Mouse (Mus musculus) macrophage (primary cell): ENCODE results near the gene Glo1. TPM values are rescaled to one million over a fixed set of nuclear protein-coding genes. Genes with fewer than 3 reads are reported as not detected.
"Not testable (repeated sequence)": the region's sequence is repeated elsewhere in the genome, so short reads cannot be mapped to it uniquely, and the experiment has no call there.

Source experiments
- H3K27ac ChIP-seq: fragments of 350-480 bp; formaldehyde crosslinking; 2 replicates; pipeline ENCODE4 v1.9.0; 2021
- H3K36me3 ChIP-seq: fragments of 350-480 bp; formaldehyde crosslinking; 2 replicates; pipeline ENCODE4 v1.9.0; 2021; ENCODE audit errors: inconsistent target
- H3K4me3 ChIP-seq: fragments of 350-480 bp; formaldehyde crosslinking; 2 replicates; pipeline ENCODE4 v1.9.0; 2021; ENCODE audit errors: inconsistent target
- H3K79me2 ChIP-seq: fragments of 350-480 bp; formaldehyde crosslinking; 2 replicates; pipeline ENCODE4 v1.9.0; 2021; ENCODE audit errors: inconsistent target
- WGBS: methylation state at CpG from one replicate; pipeline ENCODE4 v1.1.7; 2026; ENCODE audit warnings: inconsistent platforms; ENCODE audit not compliant: missing documents; 5-methylcytosine and 5-hydroxymethylcytosine counted together
- polyA plus RNA-seq: library from polyadenylated mRNA; stranded (reverse); fragments of 250-400 nt; gene quantifications from 3 replicates; pipeline ENCODE4 v1.2.4, GENCODE M21; 2018; ENCODE audit warnings: inconsistent platforms
- total RNA-seq, 78 experiments: library from RNA; depleted of rRNA; stranded (reverse); fragments of 250-400 nt; gene quantifications; 1 replicate in 9 of 78; 2 replicates in 24 of 78; 3 replicates in 43 of 78; 4 replicates in 2 of 78; pipeline ENCODE4 v1.2.4; 2018; ENCODE audit warnings: inconsistent platforms in 56 of 78

The Glo1 gene
- 10 to 100 TPM in 11 of 26 experiments, 1 to 10 TPM in 15; 3.2 to 26.9 (median 9.0) TPM for total RNA-seq (2018; cell fraction: chromatin; rRNA removed)
- 10 to 100 TPM; 29.7 to 58.4 (median 43.1) TPM for total RNA-seq (2018; cell fraction: cytosol; rRNA removed)
- 10 to 100 TPM in 21 of 26 experiments, 1 to 10 TPM in 5; 8.1 to 30.2 (median 12.6) TPM for total RNA-seq (2018; cell fraction: nucleus; rRNA removed)
- polyA plus RNA-seq: 39.2 to 79.1 TPM (median 53.0 TPM) in 3 replicates

GRCm38 (mm10) chr17:30626719-30627118 is at the start of gene Glo1:
Glo1 (minus strand) TSS chr17:30626871.
- H3K79me2 ChIP-seq, H3K4me3 ChIP-seq, H3K27ac ChIP-seq, H3K36me3 ChIP-seq: not testable (repeated sequence)
- WGBS: no CpG with 5 or more reads among the region's 20 CpGs

- WGBS: 94% methylated on average over 9 of the region's 9 CpGs
- Histone ChIP-seq H3K27ac (no peak overlapping the region), H3K36me3 (no peaks in the 10 kb centered on the region), H3K4me3 (no peak overlapping the region), H3K79me2 (no peaks in the 10 kb centered on the region)
Measured at GRCm38 (mm10) chr17:30675021-30675740, 48.5 kb upstream of the Glo1 start.

GRCm38 (mm10) chr17:30673023-30673422 is 46.4 kb upstream of the Glo1 start:
- 100% methylated on average over 3 of the region's 6 CpGs for WGBS

GRCm38 (mm10) chr17:30672556-30672955 is 45.9 kb upstream of the Glo1 start:
- WGBS: 93% methylated on average over 4 of the region's 4 CpGs
- Histone ChIP-seq H3K79me2 (no peaks in the 10 kb centered on the region), H3K36me3 (no peaks in the 10 kb centered on the region), H3K4me3 (no peak overlapping the region), H3K27ac (no peak overlapping the region)

More at GRCm38 (mm10) chr17:30673023-30673422, 46.4 kb upstream of the Glo1 start:
- no peak overlapping the region for H3K27ac ChIP-seq
- no peaks in the 10 kb centered on the region for H3K36me3 ChIP-seq
- H3K4me3 ChIP-seq: no peak overlapping the region
- no peaks in the 10 kb centered on the region for H3K79me2 ChIP-seq

GRCm38 (mm10) chr17:30664856-30665255 is 38.2 kb upstream of the Glo1 start:
- Histone ChIP-seq H3K4me3 (no peak overlapping the region), H3K36me3 (no peaks in the 10 kb centered on the region), H3K79me2 (no peaks in the 10 kb centered on the region), H3K27ac (no peak overlapping the region)
- WGBS: 96% methylated on average over 5 of the region's 5 CpGs

GRCm38 (mm10) chr17:30663170-30663569 is 36.5 kb upstream of the Glo1 start:
- H3K27ac ChIP-seq: no peak overlapping the region
- 99% methylated on average over 8 of the region's 8 CpGs for WGBS
- H3K4me3 ChIP-seq: no peak overlapping the region
- H3K36me3 ChIP-seq: no peaks in the 10 kb centered on the region
- no peaks in the 10 kb centered on the region for H3K79me2 ChIP-seq

- WGBS: 83% methylated on average over 8 of the region's 8 CpGs
- Histone ChIP-seq H3K4me3 (no peak overlapping the region), H3K36me3 (no peaks in the 10 kb centered on the region), H3K27ac (no peak overlapping the region), H3K79me2 (no peaks in the 10 kb centered on the region)
Measured at GRCm38 (mm10) chr17:30662131-30662530, 35.5 kb upstream of the Glo1 start.

GRCm38 (mm10) chr17:30658152-30658544 is 31.5 kb upstream of the Glo1 start:
- H3K79me2 ChIP-seq: no peaks in the 10 kb centered on the region
- peak overlapping the region; percentile 15 for H3K4me3 ChIP-seq
- no peaks in the 10 kb centered on the region for H3K36me3 ChIP-seq
- whole genome bisulfite sequencing: 50% methylated on average over 13 of the region's 13 CpGs
- no peak overlapping the region for H3K27ac ChIP-seq

GRCm38 (mm10) chr17:30657530-30658151 is 31.0 kb upstream of the Glo1 start:
- WGBS: 67% methylated on average over 8 of the region's 8 CpGs
- Histone ChIP-seq H3K36me3 (no peaks in the 10 kb centered on the region), H3K79me2 (no peaks in the 10 kb centered on the region)

GRCm38 (mm10) chr17:30653010-30653409 is 26.3 kb upstream of the Glo1 start:
- Histone ChIP-seq H3K79me2 (no peaks in the 10 kb centered on the region), H3K27ac (no peak overlapping the region), H3K36me3 (no peaks in the 10 kb centered on the region), H3K4me3 (no peak overlapping the region)
- 97% methylated on average over 6 of the region's 6 CpGs for WGBS

More at GRCm38 (mm10) chr17:30657530-30658151, 31.0 kb upstream of the Glo1 start:
- no peak overlapping the region for H3K27ac ChIP-seq
- H3K4me3 ChIP-seq: peak overlapping the region; percentile 15

- Histone ChIP-seq H3K79me2 (no peaks in the 10 kb centered on the region), H3K36me3 (no peaks in the 10 kb centered on the region), H3K4me3 (no peak overlapping the region), H3K27ac (no peak overlapping the region)
- 96% methylated on average over 3 of the region's 3 CpGs for WGBS
Measured at GRCm38 (mm10) chr17:30648770-30649169, 22.1 kb upstream of the Glo1 start.

GRCm38 (mm10) chr17:30640896-30641295 is 14.2 kb upstream of the Glo1 start:
- Histone ChIP-seq H3K36me3 (no peaks in the 10 kb centered on the region), H3K27ac (no peak overlapping the region), H3K79me2 (no peaks in the 10 kb centered on the region), H3K4me3 (no peak overlapping the region)
- 100% methylated on average over 5 of the region's 5 CpGs for WGBS

GRCm38 (mm10) chr17:30638996-30639395 is 12.3 kb upstream of the Glo1 start:
- Histone ChIP-seq H3K79me2 (no peaks in the 10 kb centered on the region), H3K27ac (no peak overlapping the region), H3K36me3 (no peaks in the 10 kb centered on the region), H3K4me3 (no peak overlapping the region)
- WGBS: 95% methylated on average over 2 of the region's 2 CpGs

GRCm38 (mm10) chr17:30637714-30638113 is 11.0 kb upstream of the Glo1 start:
- Histone ChIP-seq H3K36me3 (no peaks in the 10 kb centered on the region), H3K4me3 (no peak overlapping the region), H3K27ac (no peak overlapping the region), H3K79me2 (no peaks in the 10 kb centered on the region)
- 85% methylated on average over 1 of the region's 1 CpGs for WGBS

- Histone ChIP-seq H3K4me3 (no peak overlapping the region), H3K27ac (no peak overlapping the region), H3K36me3 (no peaks in the 10 kb centered on the region), H3K79me2 (no peaks in the 10 kb centered on the region)
- 87% methylated on average over 15 of the region's 17 CpGs for WGBS
Measured at GRCm38 (mm10) chr17:30635367-30635766, 8.7 kb upstream of the Glo1 start.
